Mouse (Mus musculus) midbrain, embryonic 16.5 days (tissue): ENCODE measurements around the gene Mgat4a. TPM values are rescaled to one million over a fixed set of nuclear protein-coding genes. Genes with fewer than 3 reads are reported as not detected.
"Not testable (repeated sequence)": the region's sequence is repeated elsewhere in the genome, so short reads cannot be mapped to it uniquely, and the experiment has no call there.

Experiments used
- ATAC-seq: fragments of 200-750 bp; cut with Nextera tagmentation; 2 replicates; pipeline ENCODE4 v1.8.0; 2017; ENCODE audit warnings: moderate TSS enrichment
- H3K27ac ChIP-seq: fragments of 300-500 bp; sonication (generic); 2 replicates; pipeline ENCODE4 v1.5.1; 2014; ENCODE audit warnings: mild to moderate bottlenecking, low read length, mixed read lengths
- H3K27me3 ChIP-seq: fragments of 300-500 bp; sonication (generic); 2 replicates; pipeline ENCODE4 v1.6.1; 2014; ENCODE audit warnings: low read depth, low read length, mixed read lengths; ENCODE audit not compliant: control insufficient read depth, insufficient read depth
- H3K36me3 ChIP-seq: fragments of 300-500 bp; sonication (generic); 2 replicates; pipeline ENCODE4 v1.6.1; 2014; ENCODE audit warnings: mild to moderate bottlenecking, low read length, moderate library complexity, mixed read lengths; ENCODE audit not compliant: control insufficient read depth, insufficient read depth
- H3K4me1 ChIP-seq: fragments of 300-500 bp; sonication (generic); 2 replicates; pipeline ENCODE4 v1.6.1; 2014; ENCODE audit warnings: mild to moderate bottlenecking, low read length, mixed read lengths; ENCODE audit not compliant: control insufficient read depth, insufficient read depth
- H3K4me2 ChIP-seq: fragments of 300-500 bp; sonication (generic); 2 replicates; pipeline ENCODE4 v1.6.1; 2014; ENCODE audit warnings: mild to moderate bottlenecking, low read length, mixed read lengths
- H3K4me3 ChIP-seq: fragments of 300-500 bp; sonication (generic); 2 replicates; pipeline ENCODE4 v1.5.1; 2014; ENCODE audit warnings: low read depth, mild to moderate bottlenecking, low read length, moderate library complexity, mixed read lengths
- H3K9ac ChIP-seq: fragments of 300-500 bp; sonication (generic); 2 replicates; pipeline ENCODE4 v1.6.1; 2014; ENCODE audit warnings: low read depth, low read length, mixed read lengths
- H3K9me3 ChIP-seq: fragments of 300-500 bp; sonication (generic); replicated peaks from 2 replicates; pipeline ENCODE4 v1.6.1; 2014; ENCODE audit warnings: mild to moderate bottlenecking, low read length, mixed read lengths; ENCODE audit not compliant: control insufficient read depth, poor library complexity, severe bottlenecking
- WGBS: fragments of 180-500 bp; shearing (Covaris S2); extraction: QIAGEN DNeasy Blood & Tissue Kit; methylation state at CpG from one replicate; pipeline ENCODE4 v1.1.7; 2014; 5-methylcytosine and 5-hydroxymethylcytosine counted together
- polyA plus RNA-seq: library from polyadenylated mRNA; unstranded; fragments of >200 nt; fragmentation: Nextera tagmentation; extraction: Ambion mirVana; gene quantifications from 2 replicates; pipeline ENCODE4 v1.2.1, GENCODE M21; 2015

Mgat4a gene
- polyA plus RNA-seq, 1 experiment from 2014 or later: 11.7 TPM

DNA sequence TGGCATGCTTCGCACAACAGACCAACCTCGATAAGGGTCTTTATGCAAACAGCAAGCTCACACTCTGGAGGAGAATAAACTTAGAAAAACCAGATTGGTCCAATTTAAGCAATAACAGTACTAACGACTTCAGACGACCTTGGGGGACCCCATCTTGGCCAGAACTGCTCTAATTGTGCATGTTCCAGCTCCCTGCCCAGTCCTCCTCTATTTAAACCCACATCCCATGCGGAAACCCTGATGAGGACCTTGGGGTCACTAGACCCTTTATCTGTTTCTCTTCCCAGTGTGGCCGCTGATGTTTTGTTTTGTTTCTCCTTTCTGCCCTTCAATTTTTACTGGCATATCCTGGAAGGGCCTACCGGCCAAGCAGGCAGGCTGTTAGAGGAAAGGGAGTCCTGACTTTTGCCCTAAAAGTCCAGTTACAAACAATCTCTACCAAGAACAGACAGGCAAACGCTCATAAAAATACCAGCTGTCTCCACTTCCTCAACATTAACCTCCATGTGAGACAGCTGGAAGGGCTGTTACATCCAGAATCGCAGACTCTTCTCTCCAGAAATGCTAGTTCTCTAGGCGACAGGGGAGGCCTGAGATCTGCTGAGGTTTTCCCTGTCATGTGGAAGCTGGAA, 36.0 kb downstream of the Mgat4a start:
- ATAC-seq: no peak
- H3K4me1 ChIP-seq: no peaks in the 10 kb centered on the region
- 83% methylated on average over 10 of the region's 10 CpGs for WGBS
- H3K9me3 ChIP-seq: 0 out of 2 replicates have a peak, but pooled peaks cover 2% of the 10 kb centered on the region
- no peak overlapping the region for H3K27ac ChIP-seq
- H3K9ac ChIP-seq: no peak overlapping the region
- no peak overlapping the region for H3K4me3 ChIP-seq
- no peaks in the 10 kb centered on the region for H3K36me3 ChIP-seq
- 0 out of 2 replicates have a peak, but pooled peaks cover 2% of the 10 kb centered on the region for H3K27me3 ChIP-seq
- H3K4me2 ChIP-seq: no peak overlapping the region

DNA sequence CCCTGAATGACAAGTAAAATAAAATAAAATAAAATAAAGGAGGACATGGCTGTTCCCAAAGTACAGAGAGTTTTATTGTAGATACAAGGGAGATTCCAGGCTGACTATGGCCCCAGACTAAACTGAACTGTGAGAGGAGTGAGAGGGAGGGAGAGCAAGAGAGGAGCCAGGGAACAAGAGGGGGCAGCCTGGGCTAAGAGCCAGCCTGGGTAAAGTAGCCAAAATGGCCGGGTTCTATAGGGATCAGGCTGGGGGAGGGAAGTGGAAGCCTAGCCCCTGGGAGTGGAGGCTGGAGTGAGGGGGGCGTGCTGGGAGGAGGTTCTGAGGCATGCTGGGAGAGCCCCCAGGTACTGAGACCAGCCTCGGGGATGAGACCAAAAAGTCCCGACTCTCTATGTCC, 37.2 kb downstream of the Mgat4a start:
- Histone ChIP-seq H3K36me3 (no peaks in the 10 kb centered on the region), H3K4me3 (no peak overlapping the region), H3K27ac (no peak overlapping the region), H3K27me3 (0 out of 2 replicates have a peak, but pooled peaks cover 2% of the 10 kb centered on the region), H3K9me3 (0 out of 2 replicates have a peak, but pooled peaks cover 2% of the 10 kb centered on the region), H3K4me2 (no peak overlapping the region), H3K9ac (no peak overlapping the region), H3K4me1 (no peaks in the 10 kb centered on the region; the same call in 1 of the 2 replicates)
- WGBS: 70% methylated on average over 4 of the region's 4 CpGs
- no peak for ATAC-seq

DNA sequence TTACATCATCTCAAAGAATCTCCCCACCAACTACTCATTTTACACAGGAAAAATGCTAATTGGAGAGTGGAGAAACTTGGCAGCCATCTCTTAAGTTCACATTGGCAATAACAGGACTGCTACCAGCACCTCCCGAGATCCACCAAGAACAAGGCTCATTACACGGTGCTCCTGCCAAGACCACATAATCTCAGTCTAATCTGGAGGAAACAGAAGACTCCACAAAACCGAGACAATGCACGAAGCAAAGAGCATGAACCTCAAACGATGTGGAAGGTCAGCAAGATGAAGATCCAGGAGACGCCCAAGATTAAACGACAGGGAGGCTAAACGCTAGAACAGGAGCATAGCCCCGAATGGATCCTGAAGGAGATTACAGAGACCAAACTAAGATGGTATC, 38.5 kb downstream of the Mgat4a start:
- ATAC-seq: no peak
- WGBS: 89% methylated on average over 9 of the region's 9 CpGs
- no peak overlapping the region for H3K9ac ChIP-seq
- no peak overlapping the region for H3K4me2 ChIP-seq
- H3K36me3 ChIP-seq: no peaks in the 10 kb centered on the region
- H3K4me1 ChIP-seq: no peaks in the 10 kb centered on the region; the same call in 1 of the 2 replicates
- 0 out of 2 replicates have a peak, but pooled peaks cover 2% of the 10 kb centered on the region for H3K9me3 ChIP-seq
- no peak overlapping the region for H3K27ac ChIP-seq
- H3K4me3 ChIP-seq: no peak overlapping the region
- H3K27me3 ChIP-seq: 0 out of 2 replicates have a peak, but pooled peaks cover 2% of the 10 kb centered on the region

DNA sequence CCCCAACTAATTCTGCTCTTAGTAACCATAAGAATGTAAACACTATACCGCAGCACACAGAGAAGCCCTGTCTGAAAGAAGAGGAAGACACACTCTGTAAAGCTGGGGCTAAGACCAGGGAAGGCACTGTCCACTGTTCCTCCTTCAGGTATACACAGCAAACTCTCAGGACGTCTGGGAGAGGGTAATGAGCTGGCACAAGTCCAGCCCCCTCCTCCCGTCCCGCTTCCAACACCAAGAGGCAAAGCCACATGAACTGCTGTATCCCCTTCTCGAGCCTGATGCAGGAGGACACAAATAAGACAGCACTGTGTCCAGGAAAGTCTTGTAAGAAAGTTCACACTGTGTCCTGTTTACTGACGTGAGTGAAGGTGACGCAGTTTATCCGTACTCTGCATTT, 40.1 kb downstream of the Mgat4a start:
- Histone ChIP-seq H3K4me3 (no peak overlapping the region), H3K4me1 (no peaks in the 10 kb centered on the region; the same call in 1 of the 2 replicates), H3K27me3 (0 out of 2 replicates have a peak, but pooled peaks cover 2% of the 10 kb centered on the region), H3K9ac (no peak overlapping the region), H3K36me3 (no peaks in the 10 kb centered on the region), H3K9me3 (no peaks in the 10 kb centered on the region), H3K27ac (no peak overlapping the region), H3K4me2 (no peak overlapping the region)
- ATAC-seq: no peak
- 65% methylated on average over 8 of the region's 8 CpGs for WGBS

DNA sequence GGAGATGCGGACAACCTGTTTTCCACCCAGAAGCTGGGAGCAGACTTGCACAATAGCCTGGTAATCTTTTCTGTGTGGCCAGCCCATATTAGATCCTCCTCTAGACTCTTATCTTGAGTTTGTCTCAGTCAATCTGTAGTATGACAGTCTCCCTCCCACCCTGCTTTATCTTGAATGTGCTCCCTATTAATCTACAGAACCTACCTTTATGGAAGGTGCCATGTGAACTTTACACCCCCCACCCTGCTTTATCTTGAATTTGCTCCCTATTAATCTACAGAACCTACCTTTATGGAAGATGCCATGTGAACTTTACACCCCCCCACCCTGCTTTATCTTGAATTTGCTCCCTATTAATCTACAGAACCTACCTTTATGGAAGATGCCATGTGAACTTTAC, 41.4 kb downstream of the Mgat4a start:
- not testable (repeated sequence) for H3K4me3 ChIP-seq, H3K27me3 ChIP-seq, H3K4me1 ChIP-seq, H3K4me2 ChIP-seq, H3K9me3 ChIP-seq, H3K9ac ChIP-seq, H3K27ac ChIP-seq, H3K36me3 ChIP-seq, ATAC-seq
- 64% methylated on average over 1 of the region's 1 CpGs for WGBS

DNA sequence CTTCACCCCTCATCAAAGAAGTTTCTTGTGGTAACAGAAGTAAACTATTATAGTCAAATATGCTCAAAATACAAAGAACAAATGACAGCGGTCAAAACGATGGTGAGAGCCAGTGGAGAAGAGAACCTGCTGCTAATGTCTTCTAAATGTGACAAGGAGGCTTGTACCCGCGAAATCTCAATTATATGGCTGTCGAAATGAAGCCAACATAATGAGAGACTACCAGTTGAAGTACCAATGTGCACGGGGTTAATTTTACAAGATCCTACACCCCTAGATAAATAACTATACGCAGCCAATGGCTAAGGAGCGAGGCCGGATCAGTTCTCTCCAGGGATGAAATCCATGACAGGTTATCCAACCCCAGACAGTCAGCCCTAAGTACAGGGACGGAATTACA, 41.9 kb downstream of the Mgat4a start:
- Histone ChIP-seq H3K4me3 (no peak overlapping the region), H3K4me2 (no peak overlapping the region), H3K4me1 (no peaks in the 10 kb centered on the region; the same call in 1 of the 2 replicates), H3K9ac (no peak overlapping the region), H3K27ac (no peak overlapping the region), H3K9me3 (no peaks in the 10 kb centered on the region), H3K27me3 (0 out of 2 replicates have a peak, but pooled peaks cover 2% of the 10 kb centered on the region), H3K36me3 (no peaks in the 10 kb centered on the region)
- no peak for ATAC-seq
- 38% methylated on average over 10 of the region's 10 CpGs for WGBS

DNA sequence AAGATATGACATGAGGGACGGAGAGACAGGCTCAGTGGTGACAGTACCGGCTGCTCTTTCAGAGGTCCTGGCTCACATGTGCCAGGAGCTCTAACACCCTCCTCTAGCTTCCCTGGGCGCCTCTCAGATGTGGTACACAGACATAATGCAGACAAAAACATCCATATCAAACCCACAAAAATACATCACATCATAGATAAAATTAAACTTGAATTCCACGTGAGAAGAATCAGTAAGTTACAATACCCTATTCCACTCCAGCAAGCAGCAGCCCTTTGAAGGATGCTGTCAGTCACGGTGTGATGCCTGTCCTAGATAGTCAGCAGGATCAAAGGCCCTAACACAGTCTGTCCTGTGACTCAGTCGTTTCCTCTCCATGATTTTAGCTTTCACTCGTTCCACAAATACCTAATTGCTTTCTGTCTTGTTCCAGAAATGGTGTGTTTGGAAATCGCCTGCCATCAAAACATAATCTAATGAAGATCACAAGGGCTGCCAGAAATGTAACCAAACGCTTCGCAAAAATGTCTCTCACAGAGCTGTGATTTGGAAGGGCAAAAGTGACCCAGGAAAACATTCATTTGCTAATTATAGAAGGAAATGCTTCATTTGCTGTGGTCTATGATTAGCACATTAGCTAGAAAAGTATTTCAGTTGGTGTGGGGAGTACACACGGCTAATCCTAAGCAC, 44.1 kb downstream of the Mgat4a start:
- Histone ChIP-seq H3K27me3 (0 out of 2 replicates have a peak, but pooled peaks cover 2% of the 10 kb centered on the region), H3K27ac (no peak overlapping the region), H3K36me3 (no peaks in the 10 kb centered on the region), H3K9ac (no peak overlapping the region), H3K4me2 (no peak overlapping the region), H3K9me3 (no peaks in the 10 kb centered on the region), H3K4me3 (no peak overlapping the region), H3K4me1 (no peaks in the 10 kb centered on the region; the same call in 1 of the 2 replicates)
- 56% methylated on average over 11 of the region's 11 CpGs for WGBS
- ATAC-seq: no peak

DNA sequence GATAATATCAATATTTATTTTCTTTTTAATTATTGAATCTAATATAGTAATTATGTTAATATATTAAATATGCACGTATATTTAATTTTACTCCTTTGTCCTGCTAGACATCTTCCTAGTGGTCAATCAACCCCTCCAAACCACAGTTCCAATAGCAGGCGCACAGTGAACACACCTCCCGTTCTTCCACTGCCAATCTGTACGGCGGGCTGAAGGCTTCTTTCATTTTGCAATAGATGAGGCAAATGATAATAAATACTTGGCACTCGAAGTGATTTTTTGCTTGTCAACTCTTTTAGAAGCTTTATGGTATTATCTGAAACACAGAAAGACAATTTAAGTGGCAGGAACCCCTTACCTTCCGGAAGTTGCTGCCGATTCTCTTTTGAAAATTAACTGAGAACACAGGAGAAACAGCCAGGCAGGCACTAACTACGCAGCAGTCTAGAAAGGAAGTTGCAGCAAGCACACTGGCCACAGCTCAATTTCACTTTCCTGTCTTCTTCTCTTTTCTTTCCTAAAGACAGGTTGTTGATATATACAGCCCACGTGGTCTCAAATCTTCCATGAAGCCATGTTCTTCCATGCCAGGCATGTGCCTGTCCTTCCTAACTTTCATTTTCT, 45.0 kb downstream of the Mgat4a start:
- H3K4me1 ChIP-seq: no peaks in the 10 kb centered on the region; the same call in 1 of the 2 replicates
- no peak overlapping the region for H3K4me2 ChIP-seq
- no peak overlapping the region for H3K4me3 ChIP-seq
- no peak for ATAC-seq
- H3K36me3 ChIP-seq: no peaks in the 10 kb centered on the region
- no peak overlapping the region for H3K27ac ChIP-seq
- 89% methylated on average over 10 of the region's 10 CpGs for WGBS
- no peak overlapping the region for H3K9ac ChIP-seq
- H3K27me3 ChIP-seq: 0 out of 2 replicates have a peak, but pooled peaks cover 2% of the 10 kb centered on the region
- no peaks in the 10 kb centered on the region for H3K9me3 ChIP-seq

DNA sequence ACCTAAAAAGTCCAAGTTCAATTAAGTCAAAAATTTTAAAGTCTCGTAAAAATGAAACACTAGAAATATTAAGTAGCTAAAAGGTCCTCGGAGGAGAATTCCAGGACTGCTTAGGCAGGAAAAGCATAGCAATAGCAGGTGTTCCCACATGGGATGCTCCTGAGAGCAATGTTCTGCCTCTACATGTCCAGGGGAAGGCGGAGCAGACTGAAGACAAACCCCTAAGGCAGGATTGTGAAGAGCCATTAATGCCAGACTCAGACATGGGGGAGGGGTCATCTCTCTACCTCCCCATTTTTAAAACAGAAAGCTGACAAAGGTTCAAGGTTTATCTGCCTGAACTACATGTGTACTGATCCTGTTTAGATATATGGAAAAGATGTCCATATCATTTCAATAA, 45.7 kb downstream of the Mgat4a start:
- H3K36me3 ChIP-seq: no peaks in the 10 kb centered on the region
- H3K9ac ChIP-seq: no peak overlapping the region
- no peak overlapping the region for H3K4me2 ChIP-seq
- WGBS: 89% methylated on average over 3 of the region's 3 CpGs
- ATAC-seq: no peak
- 0 out of 2 replicates have a peak, but pooled peaks cover under 1% of the 10 kb centered on the region for H3K27me3 ChIP-seq
- no peaks in the 10 kb centered on the region for H3K9me3 ChIP-seq
- H3K4me3 ChIP-seq: no peak overlapping the region
- no peak overlapping the region for H3K27ac ChIP-seq
- no peaks in the 10 kb centered on the region; the same call in 1 of the 2 replicates for H3K4me1 ChIP-seq
